Mouse (Mus musculus) hindbrain, embryonic 14.5 days (tissue): ENCODE data around the gene Parva. TPM values are rescaled to one million over a fixed set of nuclear protein-coding genes. Genes with fewer than 3 reads are reported as not detected.

ENCODE experiments used
- ATAC-seq: fragments of 200-750 bp; cut with Nextera tagmentation; 2 replicates; pipeline ENCODE4 v1.8.0; 2017; ENCODE audit warnings: moderate number of reproducible peaks, mild to moderate bottlenecking, moderate TSS enrichment, moderate library complexity; ENCODE audit not compliant: low FRiP score
- DNase-seq: peaks from one replicate; pipeline ENCODE4 v3.0.0-alpha.2; 2015; ENCODE audit warnings: low spot score
- H3K27ac ChIP-seq: fragments of 300-500 bp; sonication (generic); 2 replicates; pipeline ENCODE4 v1.5.1; 2014; ENCODE audit warnings: mild to moderate bottlenecking, moderate library complexity
- H3K27me3 ChIP-seq: fragments of 300-500 bp; sonication (generic); 2 replicates; pipeline ENCODE4 v1.6.1; 2014; ENCODE audit warnings: mild to moderate bottlenecking, low read length, mixed read lengths; ENCODE audit not compliant: control insufficient read depth, insufficient read depth
- H3K36me3 ChIP-seq: fragments of 300-500 bp; sonication (generic); replicated peaks from 2 replicates; pipeline ENCODE4 v1.6.1; 2014; ENCODE audit not compliant: control insufficient read depth, insufficient read depth
- H3K4me1 ChIP-seq: fragments of 300-500 bp; sonication (generic); replicated peaks from 2 replicates; pipeline ENCODE4 v1.6.1; 2014; ENCODE audit warnings: antibody characterized with exemption, low read length, mixed read lengths; ENCODE audit not compliant: control insufficient read depth, insufficient read depth
- H3K4me2 ChIP-seq: fragments of 300-500 bp; sonication (generic); replicated peaks from 2 replicates; pipeline ENCODE4 v1.6.1; 2014; ENCODE audit warnings: mild to moderate bottlenecking, moderate library complexity
- H3K4me3 ChIP-seq: fragments of 300-500 bp; sonication (generic); replicated peaks from 2 replicates; pipeline ENCODE4 v1.5.1; 2014; ENCODE audit warnings: mild to moderate bottlenecking, low read length
- H3K9ac ChIP-seq: fragments of 300-500 bp; sonication (generic); 2 replicates; pipeline ENCODE4 v1.6.1; 2014
- H3K9me3 ChIP-seq: fragments of 300-500 bp; sonication (generic); 2 replicates; pipeline ENCODE4 v1.6.1; 2016; ENCODE audit warnings: low read length; ENCODE audit not compliant: control insufficient read depth
- WGBS: fragments of 180-500 bp; shearing (Covaris S2); extraction: QIAGEN DNeasy Blood & Tissue Kit; methylation state at CpG from one replicate; pipeline ENCODE4 v1.1.7; 2014; 5-methylcytosine and 5-hydroxymethylcytosine counted together
- polyA plus RNA-seq: library from polyadenylated mRNA; unstranded; fragments of >200 nt; fragmentation: Nextera tagmentation; extraction: Ambion mirVana; gene quantifications from 2 replicates; pipeline ENCODE4 v1.2.1, GENCODE M21; 2014

Gene Parva
- polyA plus RNA-seq, 1 experiment from 2014 or later = 28.1 TPM

GRCm38 (mm10) chr7:112458440-112458839 lies 31.1 kb downstream of the Parva start:
- Histone ChIP-seq H3K4me1 (0 out of 2 replicates have a peak, but pooled peaks cover 9% of the 10 kb centered on the region), H3K36me3 (no peaks in the 10 kb centered on the region), H3K9me3 (no peaks in the 10 kb centered on the region), H3K4me3 (no peak overlapping the region), H3K9ac (no peak overlapping the region), H3K4me2 (no peak overlapping the region), H3K27me3 (no peaks in the 10 kb centered on the region), H3K27ac (no peak overlapping the region)
- DNase-seq (no peak), ATAC-seq (no peak)
- WGBS = 70% methylated on average over 5 of the region's 5 CpGs

DNA sequence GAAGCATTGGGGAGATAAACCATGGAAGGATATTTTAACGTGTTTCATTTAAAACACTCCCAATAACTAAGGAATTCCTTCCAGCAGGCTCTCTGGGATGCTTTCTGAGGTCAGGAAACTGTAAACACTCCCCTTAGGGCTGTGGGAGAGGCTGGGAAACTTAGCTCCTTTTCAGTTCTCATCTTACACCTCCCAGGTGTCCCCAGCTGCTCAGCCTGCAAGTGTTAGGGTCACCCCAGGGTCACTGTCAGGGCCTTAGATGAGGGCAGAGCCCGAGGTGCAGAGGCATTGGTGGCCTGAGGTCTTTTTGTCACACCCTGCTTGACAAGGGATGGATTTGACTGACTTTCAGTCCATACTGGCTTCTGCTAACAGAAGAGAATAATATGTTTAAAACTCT lies 35.8 kb downstream of the Parva start:
- ATAC-seq = no peak
- DNase-seq = no peak
- H3K9me3 ChIP-seq = no peaks in the 10 kb centered on the region

DNA sequence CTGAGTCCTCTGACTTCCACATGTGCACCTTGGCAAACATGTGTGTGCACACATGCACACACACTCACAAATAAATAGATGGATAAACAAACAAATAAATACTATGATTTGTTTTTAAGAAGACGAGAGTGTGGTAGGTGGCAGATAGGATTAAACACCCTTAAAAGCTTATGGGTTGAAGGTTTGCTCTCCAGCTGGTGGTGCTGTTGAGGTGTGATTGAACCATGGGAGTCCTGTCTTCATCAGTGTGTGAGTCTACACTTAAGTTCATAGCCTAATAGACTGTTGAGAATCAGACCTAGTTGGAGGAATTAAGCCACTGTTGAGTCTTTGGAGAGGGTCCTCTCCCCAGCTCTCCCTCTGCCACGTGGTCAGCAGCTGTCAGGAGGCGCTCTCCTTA lies 38.6 kb downstream of the Parva start:
- 81% methylated on average over 3 of the region's 3 CpGs for WGBS
- ATAC-seq (no peak), DNase-seq (no peak)
- no peak overlapping the region for H3K4me2 ChIP-seq
- peaks cover 10% of the 10 kb centered on the region for H3K4me1 ChIP-seq
- no peak overlapping the region for H3K27ac ChIP-seq
- H3K9me3 ChIP-seq = no peaks in the 10 kb centered on the region
- H3K4me3 ChIP-seq = no peak overlapping the region
- no peaks in the 10 kb centered on the region for H3K27me3 ChIP-seq
- no peaks in the 10 kb centered on the region for H3K36me3 ChIP-seq
- no peak overlapping the region for H3K9ac ChIP-seq

More for the DNA sequence above, 35.8 kb downstream of the Parva start:
- H3K4me2 ChIP-seq = no peak overlapping the region
- WGBS = 13% methylated on average over 2 of the region's 2 CpGs
- no peaks in the 10 kb centered on the region for H3K27me3 ChIP-seq
- no peak overlapping the region for H3K9ac ChIP-seq
- peaks cover 10% of the 10 kb centered on the region for H3K4me1 ChIP-seq
- no peak overlapping the region for H3K27ac ChIP-seq
- H3K4me3 ChIP-seq = no peak overlapping the region
- H3K36me3 ChIP-seq = no peaks in the 10 kb centered on the region

- Histone ChIP-seq H3K9me3 (no peaks in the 10 kb centered on the region), H3K4me1 (peaks cover 16% of the 10 kb centered on the region), H3K27ac (no peak overlapping the region), H3K9ac (no peak overlapping the region), H3K4me2 (no peak overlapping the region), H3K4me3 (no peak overlapping the region), H3K27me3 (no peaks in the 10 kb centered on the region), H3K36me3 (no peaks in the 10 kb centered on the region)
- DNase-seq = no peak
- no peak for ATAC-seq
- 73% methylated on average over 3 of the region's 3 CpGs for WGBS
These were observed 39.5 kb downstream of the Parva start for GRCm38 (mm10) chr7:112466786-112467185.

GRCm38 (mm10) chr7:112467687-112468111 lies 40.4 kb downstream of the Parva start:
- Histone ChIP-seq H3K27me3 (no peaks in the 10 kb centered on the region), H3K4me3 (no peak overlapping the region), H3K27ac (peak overlapping the region; percentile 33; the same call in 1 of the 2 replicates), H3K4me1 (peaks cover 16% of the 10 kb centered on the region), H3K9ac (no peak overlapping the region), H3K36me3 (no peaks in the 10 kb centered on the region), H3K9me3 (no peaks in the 10 kb centered on the region), H3K4me2 (no peak overlapping the region)
- 13% methylated on average over 11 of the region's 11 CpGs for WGBS
- peak; percentile 66; the same call in 1 of the 2 replicates for ATAC-seq
- no peak for DNase-seq

DNA sequence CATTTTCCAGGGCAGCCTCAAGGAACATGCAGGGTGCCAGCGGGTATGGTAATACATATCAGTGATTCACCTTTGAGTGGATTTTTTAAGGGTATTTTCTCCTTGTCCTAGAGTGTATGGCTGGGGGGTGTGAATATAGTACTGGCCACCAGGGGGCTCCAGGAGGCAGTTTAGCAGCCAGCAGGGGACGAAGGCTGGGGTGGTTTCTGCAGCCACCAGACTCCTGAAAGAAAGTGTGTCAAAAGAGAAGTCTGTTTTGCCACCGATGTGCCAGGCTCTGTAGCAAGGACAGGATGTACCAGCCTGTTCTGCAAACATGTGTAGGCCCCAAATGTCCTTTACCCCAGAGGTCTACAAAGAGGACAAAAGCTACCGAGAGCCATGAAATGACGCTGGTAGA lies 42.5 kb downstream of the Parva start:
- Histone ChIP-seq H3K36me3 (no peaks in the 10 kb centered on the region), H3K27ac (no peak overlapping the region), H3K27me3 (no peaks in the 10 kb centered on the region), H3K4me3 (no peak overlapping the region), H3K4me1 (peaks cover 27% of the 10 kb centered on the region), H3K9ac (no peak overlapping the region), H3K4me2 (no peak overlapping the region), H3K9me3 (no peaks in the 10 kb centered on the region)
- 28% methylated on average over 5 of the region's 5 CpGs for WGBS
- ATAC-seq = peak; percentile 62; the same call in 1 of the 2 replicates
- DNase-seq = peak; percentile 82

DNA sequence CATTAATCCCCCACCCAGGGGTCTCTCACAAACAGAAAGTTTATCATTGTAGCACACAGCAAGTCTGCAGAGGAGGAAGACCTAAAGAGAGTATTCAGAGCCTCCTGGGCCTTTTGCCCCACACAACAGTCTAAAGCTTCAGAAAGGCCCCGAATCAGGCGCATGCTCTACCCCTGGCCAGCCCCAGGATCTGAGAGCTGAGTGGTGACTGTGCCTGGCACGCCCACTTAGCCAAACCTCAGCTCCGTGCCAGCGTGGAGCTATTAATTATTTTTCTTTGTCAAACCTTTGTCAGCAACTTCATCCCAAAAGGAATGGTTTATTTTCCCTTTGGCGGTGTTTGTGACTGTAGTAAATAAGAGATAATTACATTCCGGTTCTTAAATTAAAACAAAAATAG lies 44.0 kb downstream of the Parva start:
- Histone ChIP-seq H3K27ac (no peak overlapping the region), H3K4me3 (no peak overlapping the region), H3K27me3 (no peaks in the 10 kb centered on the region), H3K36me3 (no peaks in the 10 kb centered on the region), H3K9me3 (no peaks in the 10 kb centered on the region), H3K4me1 (peaks cover 27% of the 10 kb centered on the region), H3K9ac (no peak overlapping the region), H3K4me2 (no peak overlapping the region)
- DNase-seq (no peak), ATAC-seq (no peak)
- 55% methylated on average over 7 of the region's 7 CpGs for WGBS

DNA sequence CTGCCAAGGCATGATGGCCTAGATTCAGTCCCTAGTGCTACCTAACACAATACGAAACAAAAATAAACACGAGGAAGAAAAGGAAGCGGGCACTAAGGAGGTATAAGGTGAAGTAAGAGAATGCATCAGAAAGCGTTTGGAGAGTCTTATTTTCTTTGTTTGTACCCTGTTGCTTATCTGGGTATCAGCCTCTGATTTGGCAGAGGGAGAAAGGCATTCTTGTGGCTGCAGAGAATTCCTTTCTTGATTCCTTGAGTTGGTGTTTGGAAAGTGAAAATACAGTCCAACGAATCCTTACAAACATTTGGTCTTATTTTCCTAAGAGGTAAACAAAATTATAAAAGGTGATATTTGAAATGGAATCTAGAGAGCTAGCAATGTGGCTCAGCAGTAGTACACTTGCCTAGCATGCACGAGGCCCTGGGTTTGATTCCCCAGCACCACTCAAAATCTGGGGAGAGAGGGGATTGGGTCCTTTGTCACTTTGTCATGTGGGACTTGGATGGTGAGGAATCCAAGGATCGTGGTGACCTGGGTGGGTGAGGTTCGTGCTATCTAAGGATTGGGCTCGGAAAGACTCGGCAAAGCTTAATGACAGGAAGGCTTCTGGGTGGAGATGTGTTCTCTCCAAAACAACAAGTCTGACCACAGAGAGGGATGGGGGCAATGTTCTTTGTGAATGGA lies 44.9 kb downstream of the Parva start:
- DNase-seq = no peak
- H3K36me3 ChIP-seq = no peaks in the 10 kb centered on the region
- no peaks in the 10 kb centered on the region for H3K9me3 ChIP-seq
- no peak overlapping the region for H3K4me2 ChIP-seq
- no peak for ATAC-seq
- no peaks in the 10 kb centered on the region for H3K27me3 ChIP-seq
- peaks cover 27% of the 10 kb centered on the region for H3K4me1 ChIP-seq
- H3K27ac ChIP-seq = no peak overlapping the region
- 84% methylated on average over 10 of the region's 10 CpGs for WGBS
- H3K4me3 ChIP-seq = no peak overlapping the region
- no peak overlapping the region for H3K9ac ChIP-seq

DNA sequence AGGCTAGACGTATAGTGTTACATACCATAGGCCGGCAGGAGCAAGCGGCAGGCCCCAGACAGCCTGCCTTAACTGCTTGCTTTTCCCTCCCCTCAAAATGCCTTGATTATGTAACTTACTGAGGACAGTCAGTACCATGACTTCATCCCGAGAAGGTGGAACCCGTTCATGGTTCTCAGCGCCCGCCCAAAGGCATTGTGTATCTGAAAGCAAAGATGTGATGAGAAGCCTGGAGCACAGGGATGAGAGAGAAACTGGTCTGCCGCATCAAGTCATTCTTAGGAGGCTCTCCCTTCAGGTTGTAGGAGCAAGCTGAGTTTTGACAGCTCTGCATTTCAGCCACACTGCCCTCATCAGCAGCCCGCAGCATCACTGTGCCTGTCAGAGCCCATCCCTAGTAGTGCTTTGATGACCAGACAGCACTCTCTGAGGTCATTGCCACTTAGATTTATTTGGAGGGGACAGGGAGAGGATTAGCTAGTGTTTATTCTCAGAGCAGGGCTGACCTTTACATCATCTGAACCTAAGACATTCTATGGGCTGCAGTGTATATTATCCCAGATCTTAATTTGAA lies 45.5 kb downstream of the Parva start:
- 66% methylated on average over 9 of the region's 9 CpGs for WGBS
- Histone ChIP-seq H3K4me1 (peaks cover 21% of the 10 kb centered on the region), H3K9ac (no peak overlapping the region), H3K4me2 (no peak overlapping the region), H3K27ac (no peak overlapping the region), H3K27me3 (no peaks in the 10 kb centered on the region), H3K4me3 (no peak overlapping the region), H3K9me3 (no peaks in the 10 kb centered on the region), H3K36me3 (no peaks in the 10 kb centered on the region)
- DNase-seq (no peak), ATAC-seq (no peak)
